Mouse (Mus musculus): ENCODE measurements around the gene Fam178b.
A peak's percentile ranks its signal among the peaks of the same experiment; 100 is the strongest.

The Fam178b gene

GRCm38 (mm10) chr1:36524058-36524457 lies 158.9 kb downstream of the Fam178b start:
- no peak for DNase-seq (ENCODE audit: low spot score in 2 of 2)

- DNase-seq (ENCODE audit: low spot score in 2 of 2): no peak
Observed at GRCm38 (mm10) chr1:36523332-36524013, 159.5 kb downstream of the Fam178b start.

- no peak for DNase-seq (ENCODE audit: low spot score in 2 of 2)
Observed at GRCm38 (mm10) chr1:36522210-36522609, 160.8 kb downstream of the Fam178b start.

- no peak for DNase-seq (ENCODE audit: low spot score in 2 of 2)
Observed at GRCm38 (mm10) chr1:36519626-36520025, 163.4 kb downstream of the Fam178b start.

- no peak for DNase-seq (ENCODE audit: low spot score in 2 of 2)
Observed at GRCm38 (mm10) chr1:36518259-36518658, 164.7 kb downstream of the Fam178b start.

- DNase-seq (ENCODE audit: low spot score in 2 of 2): peak in 1 of 2 experiments; percentile 42
Observed at GRCm38 (mm10) chr1:36513718-36514117, 169.3 kb downstream of the Fam178b start.

GRCm38 (mm10) chr1:36513310-36513709 lies 169.7 kb downstream of the Fam178b start:
- DNase-seq (ENCODE audit: low spot score in 2 of 2): no peak

GRCm38 (mm10) chr1:36512966-36513280 lies 170.1 kb downstream of the Fam178b start:
- no peak for DNase-seq (ENCODE audit: low spot score in 2 of 2)
